Mouse (Mus musculus) left cerebral cortex, adult 2 months (tissue): ENCODE results near the gene L3mbtl1. TPM values are rescaled to one million over a fixed set of nuclear protein-coding genes. Genes with fewer than 3 reads are reported as not detected.
A peak's percentile ranks its signal among the peaks of the same experiment; 100 is the strongest.

Experiments used
- DNase-seq, 2 experiments: peaks; one replicate each; pipeline ENCODE4 v3.0.0; 2021 to 2022; ENCODE audit warnings: low spot score in 2 of 2, mixed read lengths in 1 of 2; ENCODE audit errors: extremely low spot score in 1 of 2
- H3K27ac ChIP-seq: fragments of 200-600 bp; 2 replicates; pipeline ENCODE4 v1.8.1; 2022
- H3K4me3 ChIP-seq: fragments of 200-600 bp; 2 replicates; pipeline ENCODE4 v1.8.1; 2022
- CTCF ChIP-seq: fragments of 200-600 bp; IDR thresholded peaks from 2 replicates; pipeline ENCODE4 v1.8.1; 2022; ENCODE audit warnings: antibody characterized with exemption, mild to moderate bottlenecking, moderate library complexity
- intact Hi-C: fragments of 180-260 bp; cut with DNase I; formaldehyde crosslinking; loops from one replicate; pipeline ENCODE4 v1.15.1; 2025
- total RNA-seq, 2 experiments: library from RNA; stranded (reverse); gene quantifications; 2 replicates each; pipeline ENCODE4 v1.2.3; 2021

L3mbtl1 gene
- total RNA-seq, 2 experiments from 2014 or later, result 19.3 to 22.2 TPM

- DNase-seq, result no peak
- H3K4me3 ChIP-seq, result no peak overlapping the region
- H3K27ac ChIP-seq, result no peak overlapping the region
- intact Hi-C loops, result no loop called here
- no peak for TF ChIP-seq CTCF
Measured at GRCm38 (mm10) chr2:163007299-163007698, 64.0 kb downstream of the L3mbtl1 start.

DNA sequence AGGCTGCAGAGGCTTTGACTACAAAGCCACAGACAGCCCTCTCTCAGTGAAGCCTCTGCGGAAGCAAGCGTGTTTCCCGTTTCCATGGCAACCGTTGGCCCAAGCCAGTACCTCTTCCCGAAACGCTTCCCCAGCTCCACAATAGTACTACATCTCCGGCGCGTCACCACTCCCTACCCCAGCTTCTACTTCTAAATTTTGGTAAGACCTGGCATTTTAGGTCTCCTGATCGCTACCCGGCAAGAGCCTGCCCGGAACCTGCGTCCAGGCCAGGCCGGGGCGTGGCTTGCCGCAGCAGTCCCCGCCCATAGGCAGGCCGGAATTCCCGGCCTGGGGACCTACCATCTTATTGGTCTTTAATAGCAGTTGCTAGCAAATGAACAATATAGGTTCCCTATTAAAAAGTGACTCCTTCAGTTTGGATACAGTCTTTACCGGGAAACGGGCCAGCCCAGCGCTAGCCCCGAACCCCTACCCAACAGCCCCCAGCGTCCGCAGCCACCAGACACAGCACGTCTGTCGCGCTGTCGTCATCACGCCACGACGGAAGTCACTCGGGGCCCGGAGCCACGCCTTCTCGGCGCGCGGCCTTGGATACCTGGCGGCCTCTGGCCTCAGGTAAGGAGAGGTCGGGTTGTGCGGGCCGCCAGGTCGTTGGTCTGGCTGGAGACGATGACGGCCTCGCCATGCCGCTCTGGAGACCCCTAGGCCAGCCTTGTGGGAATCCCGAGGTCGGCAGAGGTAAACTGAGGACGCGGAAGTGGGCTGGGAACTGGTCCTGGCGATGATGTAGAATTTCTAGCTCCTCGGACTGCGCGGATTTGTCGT is 73.9 kb downstream of the L3mbtl1 start, which contains the start of gene Ift52:
Gene Ift52, plus strand, starts transcription at position 439 of the 828 bp plus-strand sequence.
- DNase-seq, result peak; percentile 91 to 96
- Histone ChIP-seq H3K27ac (peak within 1 kb of the TSS; percentile 91), H3K4me3 (peak within 1 kb of the TSS; percentile 87)
- intact Hi-C loops, result loop anchor here (5.0 kb wide), 1 partner anchor 95 kb away; no protein-coding TSS in a partner anchor
- TF ChIP-seq CTCF, result no peak

Other genes starting within 250 kb of the L3mbtl1 start
- gene Srsf6, start 11.9 kb upstream of the L3mbtl1 start, total RNA-seq, result 100 to 1,000 TPM in 1 of 2 experiments, 10 to 100 TPM in 1; 99.3 to 109 TPM
- gene Sgk2, start 43.9 kb downstream of the L3mbtl1 start, total RNA-seq, result under 1 TPM; 0.26 to 0.66 TPM
- gene Ift52, start 73.9 kb downstream of the L3mbtl1 start, total RNA-seq, result 10 to 100 TPM; 32.9 to 35.2 TPM
- gene Mybl2, start 111.2 kb downstream of the L3mbtl1 start, total RNA-seq, result 1 to 10 TPM; 1.2 to 2.0 TPM
- not detected for gene Gtsf1l, start 144.4 kb downstream of the L3mbtl1 start, total RNA-seq